Mouse (Mus musculus) heart, embryonic 11.5 days (tissue): ENCODE measurements around the gene Slc23a3. TPM values are rescaled to one million over a fixed set of nuclear protein-coding genes. Genes with fewer than 3 reads are reported as not detected.

ENCODE experiments used
- ATAC-seq: fragments of 200-750 bp; cut with Nextera tagmentation; replicated peaks from 2 replicates; pipeline ENCODE4 v1.8.0; 2017; ENCODE audit warnings: moderate library complexity; ENCODE audit not compliant: insufficient number of reproducible peaks, low FRiP score, low TSS enrichment
- H3K27ac ChIP-seq: fragments of 300-500 bp; sonication (generic); 2 replicates; pipeline ENCODE4 v1.5.1; 2014; ENCODE audit warnings: mild to moderate bottlenecking, low read depth, low read length
- H3K27me3 ChIP-seq: fragments of 300-500 bp; sonication (generic); 2 replicates; pipeline ENCODE4 v1.6.1; 2014; ENCODE audit warnings: mild to moderate bottlenecking, low read length, mixed read lengths; ENCODE audit not compliant: control insufficient read depth, insufficient read depth
- H3K36me3 ChIP-seq: fragments of 300-500 bp; sonication (generic); 2 replicates; pipeline ENCODE4 v1.6.1; 2014; ENCODE audit warnings: mild to moderate bottlenecking, low read length, moderate library complexity, mixed read lengths; ENCODE audit not compliant: control insufficient read depth, insufficient read depth
- H3K4me1 ChIP-seq: fragments of 300-500 bp; sonication (generic); 2 replicates; pipeline ENCODE4 v1.6.1; 2014; ENCODE audit warnings: low read length; ENCODE audit not compliant: control insufficient read depth, insufficient read depth
- H3K4me2 ChIP-seq: fragments of 300-500 bp; sonication (generic); 2 replicates; pipeline ENCODE4 v1.6.1; 2014; ENCODE audit warnings: mild to moderate bottlenecking, moderate library complexity
- H3K4me3 ChIP-seq: fragments of 300-500 bp; sonication (generic); 2 replicates; pipeline ENCODE4 v1.5.1; 2014; ENCODE audit warnings: low read depth, low read length
- H3K9ac ChIP-seq: fragments of 300-500 bp; sonication (generic); 2 replicates; pipeline ENCODE4 v1.6.1; 2014; ENCODE audit warnings: mild to moderate bottlenecking, low read depth, low read length, moderate library complexity
- H3K9me3 ChIP-seq: fragments of 300-500 bp; sonication (generic); replicated peaks from 2 replicates; pipeline ENCODE4 v1.6.1; 2016; ENCODE audit warnings: low read length; ENCODE audit not compliant: control insufficient read depth
- WGBS: fragments of 180-500 bp; shearing (Covaris S2); extraction: QIAGEN DNeasy Blood & Tissue Kit; methylation state at CpG from one replicate; pipeline ENCODE4 v1.1.7; 2014; ENCODE audit not compliant: insufficient replicate concordance; 5-methylcytosine and 5-hydroxymethylcytosine counted together
- polyA plus RNA-seq: library from polyadenylated mRNA; unstranded; fragments of >200 nt; fragmentation: Nextera tagmentation; extraction: Ambion mirVana; gene quantifications from 2 replicates; pipeline ENCODE4 v1.2.1, GENCODE M21; 2014

Slc23a3 gene
- polyA plus RNA-seq, 1 experiment from 2014 or later: 0.20 TPM

DNA sequence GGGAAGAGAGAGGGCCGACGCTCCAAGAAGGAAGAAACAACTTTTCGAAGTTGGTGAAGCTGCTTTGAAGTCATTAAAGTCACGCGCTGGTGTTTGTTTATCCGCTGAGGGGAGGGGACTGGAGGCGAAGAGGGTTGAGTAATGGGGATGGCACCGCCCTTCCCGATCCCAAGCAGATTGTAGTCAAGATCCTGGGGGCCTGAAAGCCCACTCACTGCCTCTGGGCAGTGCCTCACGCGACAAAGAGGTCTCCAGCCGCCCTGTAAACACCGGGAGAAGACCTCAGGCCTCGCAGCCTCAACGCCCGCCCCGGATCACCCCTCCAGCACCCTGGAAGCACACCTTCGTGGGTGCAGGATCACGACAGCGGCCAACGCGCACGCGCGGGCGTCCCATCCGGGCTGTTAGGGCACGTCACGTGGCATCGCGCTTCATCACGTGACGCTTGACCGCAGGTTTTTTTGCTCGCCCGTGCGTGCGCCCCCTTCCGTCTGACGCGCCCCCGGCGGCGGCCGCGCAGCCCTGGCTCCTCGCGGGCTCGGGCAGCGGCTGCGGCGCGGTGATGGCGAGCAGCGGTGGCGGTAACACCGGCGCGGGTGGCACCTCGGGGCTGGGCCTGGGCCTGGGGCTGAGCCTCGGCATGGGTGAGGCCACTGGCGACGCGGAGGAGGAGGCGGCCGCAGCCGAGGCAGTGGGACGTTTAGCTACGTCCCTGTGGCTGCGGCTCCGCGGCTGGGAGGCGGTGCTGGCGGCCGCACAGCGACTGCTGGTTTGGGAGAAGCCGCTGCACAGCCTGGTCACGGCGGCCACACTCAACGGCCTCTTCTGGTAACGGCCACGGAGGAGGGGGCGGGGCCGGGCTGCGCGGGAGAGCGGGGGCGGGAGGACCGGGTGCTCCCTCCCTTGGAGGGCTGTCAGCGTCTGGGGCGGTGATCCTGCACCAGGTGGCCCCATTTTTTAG is 8.9 kb upstream of the Slc23a3 start, which contains the start of the genes Cnppd1 and Retreg2:
Gene Cnppd1 (minus strand): TSS at position 411 of the 961 bp plus-strand sequence.
Gene Retreg2 (plus strand): TSS at position 478 of the 961 bp plus-strand sequence.
- peak within 1 kb of the TSS; percentile 87 for H3K4me2 ChIP-seq
- no peaks in the 10 kb centered on the region for H3K27me3 ChIP-seq
- WGBS: under 1% methylated on average over 85 of the region's 91 CpGs
- H3K9me3 ChIP-seq: no peaks in the 10 kb centered on the region
- H3K27ac ChIP-seq: peak within 1 kb of the TSS; percentile 97
- ATAC-seq: peak; percentile 87
- H3K4me1 ChIP-seq: peaks cover 10% of the 10 kb centered on the region; the same call in 1 of the 2 replicates
- H3K9ac ChIP-seq: peak within 1 kb of the TSS; percentile 96
- peak within 1 kb of the TSS; percentile 89 for H3K4me3 ChIP-seq
- peaks cover 34% of the 10 kb centered on the region for H3K36me3 ChIP-seq

- H3K36me3 ChIP-seq: peaks cover 31% of the 10 kb centered on the region
- H3K27ac ChIP-seq: peak overlapping the region; percentile 97
Measured at GRCm38 (mm10) chr1:75141486-75142190, 7.9 kb upstream of the Slc23a3 start.

DNA sequence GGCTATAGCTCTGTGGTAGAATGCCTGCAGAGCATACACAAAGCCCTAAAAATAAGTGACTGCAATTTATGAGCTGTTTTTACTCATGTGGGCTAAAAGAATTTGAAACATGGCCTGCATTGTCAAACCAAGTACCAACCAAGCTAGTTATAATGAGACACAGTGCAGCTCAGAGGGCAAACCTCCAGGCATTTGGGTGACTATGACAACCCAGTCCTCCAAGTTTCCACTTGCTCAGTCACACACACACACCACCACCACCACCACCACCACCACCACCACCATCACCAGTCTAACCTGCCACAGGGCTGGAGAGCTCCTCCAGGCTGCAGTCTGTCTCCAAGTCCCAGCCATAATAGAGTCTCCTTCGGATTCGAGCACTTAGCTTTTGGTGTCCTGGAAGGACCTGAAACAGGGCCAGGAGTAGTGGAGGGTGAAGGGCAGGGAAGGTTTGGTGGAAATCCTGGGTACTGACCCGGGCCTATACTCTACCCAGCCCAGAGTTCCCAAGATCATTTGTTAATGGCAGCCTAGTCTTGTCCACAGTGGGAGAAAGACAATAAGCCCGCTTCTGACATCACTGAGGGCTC is 7.0 kb upstream of the Slc23a3 start:
- H3K9ac ChIP-seq: peak overlapping the region; percentile 96
- peaks cover 10% of the 10 kb centered on the region; the same call in 1 of the 2 replicates for H3K4me1 ChIP-seq
- peaks cover 25% of the 10 kb centered on the region for H3K36me3 ChIP-seq
- H3K9me3 ChIP-seq: no peaks in the 10 kb centered on the region
- 62% methylated on average over 4 of the region's 4 CpGs for WGBS
- H3K4me3 ChIP-seq: peak overlapping the region; percentile 89
- peak overlapping the region; percentile 87 for H3K4me2 ChIP-seq
- no peaks in the 10 kb centered on the region for H3K27me3 ChIP-seq
- peak overlapping the region; percentile 97; the same call in 1 of the 2 replicates for H3K27ac ChIP-seq
- no peak for ATAC-seq

More at GRCm38 (mm10) chr1:75141486-75142190, 7.9 kb upstream of the Slc23a3 start:
- Histone ChIP-seq H3K27me3 (no peaks in the 10 kb centered on the region), H3K9ac (peak overlapping the region; percentile 96), H3K4me3 (peak overlapping the region; percentile 89), H3K9me3 (no peaks in the 10 kb centered on the region), H3K4me2 (peak overlapping the region; percentile 87), H3K4me1 (peaks cover 10% of the 10 kb centered on the region; the same call in 1 of the 2 replicates)
- no peak; the same call in 1 of the 2 replicates for ATAC-seq
- WGBS: under 1% methylated on average over 53 of the region's 53 CpGs

DNA sequence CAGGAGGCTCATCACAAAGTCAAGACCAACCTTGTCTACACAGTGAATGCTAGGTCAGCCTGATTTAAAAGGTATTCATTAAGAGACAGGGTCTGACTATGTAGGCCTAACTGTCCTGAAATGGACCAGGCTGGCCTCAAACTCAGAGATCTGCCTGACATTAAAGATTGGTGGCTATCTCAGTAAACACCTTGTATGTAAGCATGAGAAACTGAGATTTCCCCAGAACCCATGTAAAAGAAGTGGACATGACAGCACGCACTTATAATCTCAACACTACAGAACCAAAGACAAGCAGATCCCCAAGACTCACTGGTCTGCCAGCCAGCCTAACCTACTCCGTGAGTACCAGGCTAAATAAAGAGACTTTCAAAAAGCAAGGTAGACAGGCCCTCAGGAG is 4.8 kb upstream of the Slc23a3 start:
- H3K27me3 ChIP-seq: no peaks in the 10 kb centered on the region
- no peaks in the 10 kb centered on the region for H3K9me3 ChIP-seq
- ATAC-seq: no peak
- H3K27ac ChIP-seq: no peak overlapping the region
- H3K36me3 ChIP-seq: peaks cover 17% of the 10 kb centered on the region; the same call in 1 of the 2 replicates
- WGBS: 72% methylated on average over 2 of the region's 2 CpGs
- H3K4me2 ChIP-seq: no peak overlapping the region
- H3K4me3 ChIP-seq: no peak overlapping the region
- H3K4me1 ChIP-seq: peaks cover 10% of the 10 kb centered on the region; the same call in 1 of the 2 replicates
- no peak overlapping the region for H3K9ac ChIP-seq

DNA sequence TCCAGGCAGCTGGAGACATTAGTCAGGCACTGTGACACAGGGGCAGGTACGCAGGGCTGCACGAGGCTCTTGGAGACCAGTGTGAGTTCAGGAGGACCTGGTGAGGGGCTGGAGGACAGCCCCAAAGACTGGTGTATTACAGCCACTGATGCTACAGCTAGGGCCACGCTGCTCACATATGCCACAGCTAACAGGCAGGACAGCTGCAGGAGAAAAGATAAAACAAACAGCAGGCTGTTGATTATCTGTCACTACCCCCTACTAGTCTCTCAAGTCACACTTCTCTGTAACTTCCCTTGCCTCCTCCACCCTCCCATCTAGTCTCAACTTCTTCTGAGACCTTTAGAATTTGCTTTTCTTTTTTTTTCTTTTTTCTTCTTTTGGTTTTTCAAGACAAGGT is 3.0 kb upstream of the Slc23a3 start:
- H3K4me2 ChIP-seq: no peak overlapping the region
- H3K27ac ChIP-seq: peak overlapping the region; percentile 22
- WGBS: 25% methylated on average over 3 of the region's 3 CpGs
- H3K9ac ChIP-seq: no peak overlapping the region
- peaks cover 17% of the 10 kb centered on the region; the same call in 1 of the 2 replicates for H3K36me3 ChIP-seq
- no peak overlapping the region for H3K4me3 ChIP-seq
- ATAC-seq: peak; percentile 72; the same call in 1 of the 2 replicates
- H3K9me3 ChIP-seq: no peaks in the 10 kb centered on the region
- H3K4me1 ChIP-seq: peaks cover 6% of the 10 kb centered on the region; the same call in 1 of the 2 replicates
- no peaks in the 10 kb centered on the region for H3K27me3 ChIP-seq

DNA sequence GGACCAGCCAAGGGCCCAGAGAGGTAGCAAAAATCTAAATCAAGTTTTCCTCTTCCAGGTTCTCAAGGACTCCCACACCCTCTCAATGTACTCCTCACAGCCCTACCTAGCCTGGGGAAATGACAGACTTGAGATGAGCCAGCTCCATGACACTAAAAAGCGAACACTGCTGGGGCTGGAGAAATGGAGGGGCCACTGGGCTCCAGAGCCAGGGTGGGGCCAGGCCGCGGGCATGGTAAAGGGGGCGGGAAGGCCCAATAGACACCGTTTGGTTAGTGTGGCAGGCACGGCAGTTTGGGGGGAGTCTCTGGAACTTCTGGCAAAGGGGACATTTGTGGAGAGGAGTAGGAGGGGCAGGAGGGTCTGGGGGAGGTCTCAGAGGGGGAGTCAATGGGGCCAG is 2.6 kb upstream of the Slc23a3 start:
- Histone ChIP-seq H3K4me1 (peaks cover 6% of the 10 kb centered on the region; the same call in 1 of the 2 replicates), H3K9me3 (no peaks in the 10 kb centered on the region), H3K4me2 (no peak overlapping the region; the same call in 1 of the 2 replicates), H3K4me3 (no peak overlapping the region), H3K27ac (peak overlapping the region; percentile 22), H3K9ac (no peak overlapping the region), H3K27me3 (no peaks in the 10 kb centered on the region), H3K36me3 (peaks cover 17% of the 10 kb centered on the region; the same call in 1 of the 2 replicates)
- ATAC-seq: no peak
- WGBS: 56% methylated on average over 6 of the region's 6 CpGs

GRCm38 (mm10) chr1:75128641-75129040 is 5.0 kb downstream of the Slc23a3 start:
- peaks cover 3% of the 10 kb centered on the region; the same call in 1 of the 2 replicates for H3K27me3 ChIP-seq
- no peak overlapping the region for H3K4me3 ChIP-seq
- no peaks in the 10 kb centered on the region for H3K36me3 ChIP-seq
- WGBS: 80% methylated on average over 3 of the region's 3 CpGs
- no peak overlapping the region for H3K27ac ChIP-seq
- H3K9ac ChIP-seq: no peak overlapping the region
- no peak for ATAC-seq
- H3K4me2 ChIP-seq: no peak overlapping the region
- no peaks in the 10 kb centered on the region for H3K9me3 ChIP-seq
- H3K4me1 ChIP-seq: peaks cover 6% of the 10 kb centered on the region; the same call in 1 of the 2 replicates

DNA sequence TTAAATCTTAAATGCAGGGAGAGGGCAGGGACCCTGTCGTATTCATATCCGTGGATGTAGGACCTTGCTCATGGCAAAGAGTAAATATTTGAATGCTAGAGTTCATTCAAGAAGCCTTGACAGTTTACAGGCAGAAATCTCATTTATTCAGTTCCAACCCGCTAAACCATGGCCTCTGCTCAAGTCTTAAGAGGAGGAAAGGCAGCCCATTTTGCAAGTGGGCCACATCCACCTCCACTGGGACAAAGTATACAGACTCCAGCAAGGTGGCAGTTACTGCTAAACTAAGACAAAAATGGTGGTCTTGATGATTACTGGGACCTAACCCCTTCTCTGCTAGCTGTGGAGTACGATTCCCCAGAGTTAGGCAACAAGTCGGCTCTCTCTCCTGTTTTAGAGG is 8.3 kb downstream of the Slc23a3 start:
- Histone ChIP-seq H3K9ac (peak overlapping the region; percentile 80; the same call in 1 of the 2 replicates), H3K27ac (peak overlapping the region; percentile 96), H3K4me3 (peak overlapping the region; percentile 70), H3K27me3 (peaks cover 3% of the 10 kb centered on the region; the same call in 1 of the 2 replicates), H3K4me1 (peaks cover 6% of the 10 kb centered on the region; the same call in 1 of the 2 replicates), H3K4me2 (peak overlapping the region; percentile 63), H3K36me3 (no peaks in the 10 kb centered on the region), H3K9me3 (no peaks in the 10 kb centered on the region)
- 36% methylated on average over 5 of the region's 5 CpGs for WGBS
- ATAC-seq: no peak
